Mouse (Mus musculus): ENCODE data around the gene Tsga10. TPM values are rescaled to one million over a fixed set of nuclear protein-coding genes. Genes with fewer than 3 reads are reported as not detected.

Gene Tsga10
- polyA plus RNA-seq, 1 experiment from 2014 or later = 4.0 TPM

Other genes with a start within 250 kb of the Tsga10 start
- 11.1 and 12.6 TPM in 2 replicates for gene 2010300C02Rik, start 146.3 kb downstream of the Tsga10 start, polyA plus RNA-seq (2015; fragmentation: Nextera tagmentation; extraction: Ambion mirVana)
- 8.4 and 9.2 TPM in 2 replicates for gene Lipt1, start 5.3 kb upstream of the Tsga10 start, polyA plus RNA-seq (2015; fragmentation: Nextera tagmentation; extraction: Ambion mirVana)
- gene Mitd1, start 24.0 kb upstream of the Tsga10 start, polyA plus RNA-seq (2015; fragmentation: Nextera tagmentation; extraction: Ambion mirVana) = 28.8 and 29.0 TPM in 2 replicates
- 252 and 267 TPM in 2 replicates for gene Mrpl30, start 24.0 kb upstream of the Tsga10 start, polyA plus RNA-seq (2015; fragmentation: Nextera tagmentation; extraction: Ambion mirVana)
- gene Lyg2, start 50.1 kb upstream of the Tsga10 start, polyA plus RNA-seq (2015; fragmentation: Nextera tagmentation; extraction: Ambion mirVana) = not detected in 2 replicates
- not detected in 2 replicates for gene Lyg1, start 91.3 kb upstream of the Tsga10 start, polyA plus RNA-seq (2015; fragmentation: Nextera tagmentation; extraction: Ambion mirVana)
- 119 and 125 TPM in 2 replicates for gene Txndc9, start 131.5 kb upstream of the Tsga10 start, polyA plus RNA-seq (2015; fragmentation: Nextera tagmentation; extraction: Ambion mirVana)
- gene Eif5b, start 131.6 kb upstream of the Tsga10 start, polyA plus RNA-seq (2015; fragmentation: Nextera tagmentation; extraction: Ambion mirVana) = 18.4 and 21.1 TPM in 2 replicates

Data from intestine, embryonic 16.5 days (tissue).